Mouse (Mus musculus) Muller cell, postnatal 12 days (primary cell): ENCODE data around the gene D5Ertd579e.

Experiments
- DNase-seq: peaks from one replicate; pipeline ENCODE4 v3.0.0-alpha.2; 2015; ENCODE audit errors: inconsistent ontology term

D5Ertd579e gene

GRCm38 (mm10) chr5:36570546-36571245, 125.1 kb downstream of the D5Ertd579e start:
- DNase-seq, result no peak

GRCm38 (mm10) chr5:36570098-36570497, 125.7 kb downstream of the D5Ertd579e start:
- no peak for DNase-seq

GRCm38 (mm10) chr5:36568118-36568517, 127.7 kb downstream of the D5Ertd579e start:
- no peak for DNase-seq

- DNase-seq, result no peak
These were observed 128.2 kb downstream of the D5Ertd579e start for GRCm38 (mm10) chr5:36567627-36568026.

GRCm38 (mm10) chr5:36564530-36564929, 131.3 kb downstream of the D5Ertd579e start:
- DNase-seq, result no peak

- no peak for DNase-seq
These were observed 132.1 kb downstream of the D5Ertd579e start for GRCm38 (mm10) chr5:36563741-36564140.

- no peak for DNase-seq
These were observed 132.9 kb downstream of the D5Ertd579e start for GRCm38 (mm10) chr5:36562791-36563445.

- peak; percentile 41 for DNase-seq
These were observed 134.3 kb downstream of the D5Ertd579e start for GRCm38 (mm10) chr5:36561509-36561908.

GRCm38 (mm10) chr5:36560490-36560889, 135.3 kb downstream of the D5Ertd579e start:
- no peak for DNase-seq

GRCm38 (mm10) chr5:36559510-36560235, 136.2 kb downstream of the D5Ertd579e start:
- no peak for DNase-seq

GRCm38 (mm10) chr5:36559106-36559505, 136.7 kb downstream of the D5Ertd579e start:
- no peak for DNase-seq

GRCm38 (mm10) chr5:36558526-36558925, 137.3 kb downstream of the D5Ertd579e start:
- DNase-seq, result no peak

- no peak for DNase-seq
These were observed 138.1 kb downstream of the D5Ertd579e start for GRCm38 (mm10) chr5:36557584-36558308.

GRCm38 (mm10) chr5:36556906-36557305, 138.9 kb downstream of the D5Ertd579e start:
- no peak for DNase-seq

- DNase-seq, result no peak
These were observed 139.5 kb downstream of the D5Ertd579e start for GRCm38 (mm10) chr5:36556289-36556688.

GRCm38 (mm10) chr5:36554496-36554895, 141.3 kb downstream of the D5Ertd579e start:
- DNase-seq, result no peak

- DNase-seq, result no peak
These were observed 141.9 kb downstream of the D5Ertd579e start for GRCm38 (mm10) chr5:36553886-36554285.

- no peak for DNase-seq
These were observed 142.7 kb downstream of the D5Ertd579e start for GRCm38 (mm10) chr5:36553056-36553606.

GRCm38 (mm10) chr5:36552391-36552790, 143.4 kb downstream of the D5Ertd579e start:
- DNase-seq, result no peak
